Mouse (Mus musculus) layer of hippocampus, adult 8-10 months (tissue): ENCODE measurements around the gene Rel. TPM values are rescaled to one million over a fixed set of nuclear protein-coding genes. Genes with fewer than 3 reads are reported as not detected.

ENCODE experiments used
- total RNA-seq, 4 experiments: library from RNA; stranded (reverse); gene quantifications; 2 replicates each; pipeline ENCODE4 v1.2.4; 2022

Gene Rel
- total RNA-seq, 4 experiments from 2014 or later = 3.0 to 3.8 (median 3.5) TPM

Other genes starting within 250 kb of the Rel start
- gene 1700093K21Rik, start 249.8 kb downstream of the Rel start, total RNA-seq = under 1 TPM in 1 of 4 experiments, not detected in 3; 0.77 TPM
- 10 to 100 TPM; 28.6 to 31.1 (median 30.5) TPM for gene 0610010F05Rik, start 137.3 kb downstream of the Rel start, total RNA-seq
- 10 to 100 TPM; 18.1 to 22.4 (median 20.3) TPM for gene Pus10, start 105.3 kb downstream of the Rel start, total RNA-seq
- gene Pex13, start 105.0 kb downstream of the Rel start, total RNA-seq = 10 to 100 TPM; 21.4 to 30.5 (median 26.0) TPM
- gene Papolg, start 124.3 kb upstream of the Rel start, total RNA-seq = 10 to 100 TPM; 19.0 to 24.0 (median 21.4) TPM